ENCODE assay signal across 19 mouse cellular contexts in the genomic region with DNA sequence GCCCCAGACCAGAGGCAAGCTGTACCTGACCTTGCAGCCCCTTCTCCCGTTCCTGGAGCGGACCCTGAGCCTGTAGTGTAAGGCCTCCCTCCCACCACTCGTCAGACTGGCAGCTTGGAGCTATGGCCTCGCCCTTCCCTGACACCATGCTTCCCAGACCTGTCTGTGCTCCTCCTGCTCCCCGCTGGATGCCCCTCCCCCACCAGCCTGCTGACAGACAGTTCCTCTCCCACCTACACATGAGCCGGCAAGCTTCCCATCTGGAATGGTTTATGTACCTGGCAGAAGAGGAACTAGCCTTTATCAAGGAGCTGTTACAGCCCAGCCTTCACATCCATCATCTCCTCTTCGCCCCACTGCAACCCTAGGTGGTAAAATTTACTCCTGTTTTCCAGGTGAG. TPM values are rescaled to one million over a fixed set of nuclear protein-coding genes. Genes with fewer than 3 reads are reported as not detected.
A peak's percentile ranks its signal among the peaks of the same experiment; 100 is the strongest.
DNase-seq lines count a peak whose midpoint lies in the region; ATAC-seq and TF ChIP-seq lines count a peak whose summit lies in the region.
"Had no signal": no experiment of that assay in that cellular context is flagged by ENCODE, and none has a peak within 500 bp of the region (broad histone marks: within the 10 kb centered on the region; RNA-seq: fewer than 3 reads in every experiment).

No protein-coding gene starts in this region.

- 0 out of 2 replicates have a peak, but pooled peaks have one; percentile 29 for ATAC-seq in intestine, embryonic 14.5 days (replicated peaks; ENCODE audit: low FRiP score, low TSS enrichment, low read depth)
- ATAC-seq in intestine, postnatal 0 days = no peak
- peak; percentile 50; the same call in 1 of the 2 replicates for ATAC-seq in embryonic facial prominence, embryonic 14.5 days (ENCODE audit: low read depth)
- ATAC-seq in hindbrain, embryonic 11.5 days (ENCODE audit: low FRiP score) = no peak
- ATAC-seq: CD4-positive, CD25-positive, alpha-beta regulatory T cell, adult 4 months; intestine, embryonic 15.5 days had no signal

- TF ChIP-seq CTCF in intestine, postnatal 0 days (IDR thresholded peaks at IDR 0.05; ENCODE audit: low read depth) = no peak
- no peak for TF ChIP-seq CTCF in ES-Bruce4 (IDR thresholded peaks at IDR 0.05; ENCODE audit: low read depth, low read length)

- H3K36me3 ChIP-seq in intestine, embryonic 14.5 days (ENCODE audit: control insufficient read depth, insufficient read depth, low read length) = no peaks in the 10 kb centered on the region
- no peaks in the 10 kb centered on the region for H3K36me3 ChIP-seq in intestine, postnatal 0 days (ENCODE audit: control insufficient read depth, insufficient read depth)
- no peaks in the 10 kb centered on the region for H3K36me3 ChIP-seq in ES-Bruce4 (ENCODE audit: control insufficient read depth, insufficient read depth, low read length, poor library complexity, severe bottlenecking)
- no peaks in the 10 kb centered on the region for H3K36me3 ChIP-seq in embryonic facial prominence, embryonic 14.5 days (ENCODE audit: control insufficient read depth, insufficient read depth, low read length)
- H3K36me3 ChIP-seq in hindbrain, embryonic 11.5 days (ENCODE audit: control insufficient read depth, insufficient read depth, low read length) = no peaks in the 10 kb centered on the region
- H3K36me3 ChIP-seq: forebrain, embryonic 10.5 days; intestine, embryonic 15.5 days; limb, embryonic 13.5 days; liver, embryonic 15.5 days; midbrain, embryonic 12.5 days; neural tube, embryonic 13.5 days had no signal

- H3K4me2 ChIP-seq in intestine, embryonic 14.5 days (ENCODE audit: low read length) = no peak overlapping the region
- no peak overlapping the region for H3K4me2 ChIP-seq in intestine, postnatal 0 days (replicated peaks; ENCODE audit: low read depth)
- no peak overlapping the region for H3K4me2 ChIP-seq in embryonic facial prominence, embryonic 14.5 days (ENCODE audit: low read depth, low read length)
- H3K4me2 ChIP-seq in hindbrain, embryonic 11.5 days (replicated peaks; ENCODE audit: low read depth, low read length) = no peak overlapping the region
- H3K4me2 ChIP-seq: hindbrain, embryonic 14.5 days; intestine, embryonic 15.5 days; limb, embryonic 13.5 days; liver, embryonic 15.5 days; midbrain, embryonic 12.5 days; neural tube, embryonic 13.5 days had no signal

- peaks cover 13% of the 10 kb centered on the region for H3K27me3 ChIP-seq in intestine, embryonic 14.5 days (replicated peaks; ENCODE audit: control insufficient read depth, insufficient read depth, low read length)
- peaks cover 12% of the 10 kb centered on the region for H3K27me3 ChIP-seq in intestine, postnatal 0 days (replicated peaks; ENCODE audit: control insufficient read depth, insufficient read depth, low read length)
- H3K27me3 ChIP-seq in ES-Bruce4 (ENCODE audit: control insufficient read depth, insufficient read depth, low read length, poor library complexity, severe bottlenecking) = peaks cover 2% of the 10 kb centered on the region; the same call in 1 of the 2 replicates
- H3K27me3 ChIP-seq in embryonic facial prominence, embryonic 14.5 days (replicated peaks; ENCODE audit: control insufficient read depth, insufficient read depth, low read length) = peaks cover 21% of the 10 kb centered on the region
- H3K27me3 ChIP-seq in hindbrain, embryonic 11.5 days (ENCODE audit: control insufficient read depth, insufficient read depth, low read length) = peaks cover 17% of the 10 kb centered on the region

- peak; percentile 40 for DNase-seq in cerebellum, postnatal 10 days
- no peak for DNase-seq in cerebellum, adult 9-11 months
- no peak for DNase-seq in intestine, embryonic 14.5 days (ENCODE audit: low spot score)
- no peak for DNase-seq in embryonic facial prominence, embryonic 14.5 days (ENCODE audit: low spot score)
- no peak for DNase-seq in spleen, adult 12 weeks (ENCODE audit: low spot score)
- DNase-seq in hindbrain, embryonic 11.5 days (ENCODE audit: low spot score) = no peak
- DNase-seq: adrenal gland, postnatal 25 days; cerebellum, adult 18-20 months; thymus, postnatal 14 days had no signal

- H3K9me3 ChIP-seq in intestine, embryonic 14.5 days (ENCODE audit: control insufficient read depth, low read length) = no peaks in the 10 kb centered on the region
- H3K9me3 ChIP-seq in intestine, postnatal 0 days (ENCODE audit: control insufficient read depth) = no peaks in the 10 kb centered on the region
- no peaks in the 10 kb centered on the region for H3K9me3 ChIP-seq in ES-Bruce4 (replicated peaks; ENCODE audit: control insufficient read depth, insufficient read depth, low read length, poor library complexity, severe bottlenecking)
- H3K9me3 ChIP-seq in embryonic facial prominence, embryonic 14.5 days (ENCODE audit: control insufficient read depth, low read length) = no peaks in the 10 kb centered on the region
- H3K9me3 ChIP-seq in hindbrain, embryonic 11.5 days (ENCODE audit: control insufficient read depth, low read length) = no peaks in the 10 kb centered on the region
- H3K9me3 ChIP-seq: forebrain, embryonic 10.5 days; intestine, embryonic 15.5 days; limb, embryonic 13.5 days; liver, embryonic 15.5 days; midbrain, embryonic 12.5 days; neural tube, embryonic 13.5 days had no signal

- H3K27ac ChIP-seq in intestine, embryonic 14.5 days (ENCODE audit: low read depth) = no peak overlapping the region
- H3K27ac ChIP-seq in intestine, postnatal 0 days (ENCODE audit: low read depth, low read length) = no peak overlapping the region
- H3K27ac ChIP-seq in ES-Bruce4 (ENCODE audit: insufficient read depth, low read length) = no peak overlapping the region
- H3K27ac ChIP-seq in embryonic facial prominence, embryonic 14.5 days (replicated peaks; ENCODE audit: low read depth, low read length) = no peak overlapping the region
- no peak overlapping the region for H3K27ac ChIP-seq in hindbrain, embryonic 11.5 days (ENCODE audit: low read depth, low read length)
- H3K27ac ChIP-seq: forebrain, embryonic 10.5 days; hindbrain, embryonic 14.5 days; intestine, embryonic 15.5 days; limb, embryonic 13.5 days; liver, embryonic 15.5 days; midbrain, embryonic 12.5 days; neural tube, embryonic 13.5 days had no signal

- no peaks in the 10 kb centered on the region for H3K4me1 ChIP-seq in intestine, embryonic 14.5 days (replicated peaks; ENCODE audit: control insufficient read depth, insufficient read depth, low read length)
- H3K4me1 ChIP-seq in intestine, postnatal 0 days (replicated peaks; ENCODE audit: control insufficient read depth, insufficient read depth, low read length) = no peaks in the 10 kb centered on the region
- peaks cover 2% of the 10 kb centered on the region for H3K4me1 ChIP-seq in ES-Bruce4 (ENCODE audit: control insufficient read depth, insufficient read depth, low read length)
- H3K4me1 ChIP-seq in embryonic facial prominence, embryonic 14.5 days (ENCODE audit: control insufficient read depth, insufficient read depth, low read length) = 0 out of 2 replicates have a peak, but pooled peaks cover 3% of the 10 kb centered on the region
- H3K4me1 ChIP-seq in hindbrain, embryonic 11.5 days (replicated peaks; ENCODE audit: control insufficient read depth, insufficient read depth, low read length) = 0 out of 2 replicates have a peak, but pooled peaks cover 2% of the 10 kb centered on the region
- H3K4me1 ChIP-seq: liver, embryonic 15.5 days; midbrain, embryonic 12.5 days had no signal

- H3K9ac ChIP-seq in intestine, embryonic 14.5 days (ENCODE audit: low read length) = no peak overlapping the region
- no peak overlapping the region for H3K9ac ChIP-seq in intestine, postnatal 0 days (ENCODE audit: low read depth, low read length)
- H3K9ac ChIP-seq in ES-Bruce4 (ENCODE audit: low read depth, poor library complexity, severe bottlenecking) = no peak overlapping the region
- no peak overlapping the region for H3K9ac ChIP-seq in embryonic facial prominence, embryonic 14.5 days (ENCODE audit: low read depth, low read length)
- H3K9ac ChIP-seq in hindbrain, embryonic 11.5 days (ENCODE audit: low read depth, low read length) = no peak overlapping the region
- H3K9ac ChIP-seq: hindbrain, embryonic 14.5 days; intestine, embryonic 15.5 days; limb, embryonic 13.5 days; liver, embryonic 15.5 days; midbrain, embryonic 12.5 days; neural tube, embryonic 13.5 days had no signal

- no peak overlapping the region for H3K4me3 ChIP-seq in intestine, embryonic 14.5 days (ENCODE audit: low read depth, low read length)
- no peak overlapping the region for H3K4me3 ChIP-seq in intestine, postnatal 0 days (ENCODE audit: low read depth, low read length)
- H3K4me3 ChIP-seq in ES-Bruce4 (ENCODE audit: low read depth, low read length) = no peak overlapping the region
- no peak overlapping the region for H3K4me3 ChIP-seq in embryonic facial prominence, embryonic 14.5 days (ENCODE audit: low read depth, low read length)
- H3K4me3 ChIP-seq in hindbrain, embryonic 11.5 days (ENCODE audit: low read depth, low read length) = no peak overlapping the region
- H3K4me3 ChIP-seq: forebrain, embryonic 10.5 days; intestine, embryonic 15.5 days; limb, embryonic 13.5 days; liver, embryonic 15.5 days; midbrain, embryonic 12.5 days; neural tube, embryonic 13.5 days had no signal

- 0 out of 2 replicates have a peak, but pooled peaks have one; percentile 8 for TF ChIP-seq EP300 in ES-Bruce4 (IDR thresholded peaks at IDR 0.05; ENCODE audit: insufficient read depth, low read depth, low read length)

- no peak for TF ChIP-seq POLR2A in ES-Bruce4 (IDR thresholded peaks at IDR 0.05; ENCODE audit: insufficient read depth, low read length)

- 23% methylated on average over 7 of the region's 7 CpGs for WGBS in intestine, embryonic 14.5 days
- WGBS in intestine, postnatal 0 days = 26% methylated on average over 7 of the region's 7 CpGs
- 25% methylated on average over 7 of the region's 7 CpGs for WGBS in embryonic facial prominence, embryonic 14.5 days
- WGBS in hindbrain, embryonic 11.5 days = 40% methylated on average over 7 of the region's 7 CpGs

RNA-seq across cellular contexts. Expression of a gene that starts 6.0 kb away (rescaled TPM):
- 3.6 and 3.9 TPM in 2 replicates for polyA plus RNA-seq in intestine, embryonic 14.5 days (2014; fragmentation: Nextera tagmentation; extraction: Ambion mirVana)
- 0.80 and 1.1 TPM in 2 replicates for polyA plus RNA-seq in intestine, postnatal 0 days (2015; fragmentation: Nextera tagmentation; extraction: Ambion mirVana)
- polyA plus RNA-seq in ES-Bruce4 (2011; ENCODE audit: insufficient read depth, insufficient read length, low read depth, missing spikeins) = not detected in 2 replicates
- polyA plus RNA-seq in embryonic facial prominence, embryonic 14.5 days (2014; fragmentation: Nextera tagmentation; extraction: Ambion mirVana) = 20.1 and 20.2 TPM in 2 replicates
- polyA plus RNA-seq in hindbrain, embryonic 11.5 days (2014; fragmentation: Nextera tagmentation; extraction: Ambion mirVana) = 3.0 and 3.5 TPM in 2 replicates
- polyA plus RNA-seq: CD4-positive, CD25-positive, alpha-beta regulatory T cell, adult 4 months had no signal

Comparison
In these comparisons a context has a peak if more than half of its experiments do, and no peak if none do; other contexts are left out.
1. DNase-seq: peak in cerebellum, postnatal 10 days (2 of 2); none in cerebellum, adult 9-11 months (single experiment), intestine, embryonic 14.5 days (single experiment), embryonic facial prominence, embryonic 14.5 days (single experiment), spleen, adult 12 weeks (single experiment) and hindbrain, embryonic 11.5 days (single experiment).
2. ATAC-seq: peak in intestine, embryonic 14.5 days (single experiment) and embryonic facial prominence, embryonic 14.5 days (single experiment); none in intestine, postnatal 0 days (single experiment) and hindbrain, embryonic 11.5 days (single experiment).